Mouse (Mus musculus) kidney, embryonic 15.5 days (tissue): Measurements from ENCODE around the gene Ntsr1. TPM values are rescaled to one million over a fixed set of nuclear protein-coding genes. Genes with fewer than 3 reads are reported as not detected.
A peak's percentile ranks its signal among the peaks of the same experiment; 100 is the strongest.

ENCODE experiments used
- ATAC-seq: fragments of 200-750 bp; cut with Nextera tagmentation; replicated peaks from 2 replicates; pipeline ENCODE4 v1.8.0; 2017; ENCODE audit warnings: moderate TSS enrichment; ENCODE audit not compliant: low FRiP score
- H3K27ac ChIP-seq: fragments of 300-500 bp; sonication (generic); 2 replicates; pipeline ENCODE4 v1.5.1; 2015; ENCODE audit warnings: mild to moderate bottlenecking, inconsistent platforms
- H3K27me3 ChIP-seq: fragments of 300-500 bp; sonication (generic); 2 replicates; pipeline ENCODE4 v1.6.1; 2015; ENCODE audit warnings: inconsistent platforms
- H3K36me3 ChIP-seq: fragments of 300-500 bp; sonication (generic); 2 replicates; pipeline ENCODE4 v1.6.1; 2015; ENCODE audit warnings: inconsistent platforms
- H3K4me1 ChIP-seq: fragments of 300-500 bp; sonication (generic); 2 replicates; pipeline ENCODE4 v1.6.1; 2015; ENCODE audit warnings: inconsistent platforms
- H3K4me2 ChIP-seq: fragments of 300-500 bp; sonication (generic); 2 replicates; pipeline ENCODE4 v1.6.1; 2015; ENCODE audit warnings: moderate library complexity, mild to moderate bottlenecking, inconsistent platforms
- H3K4me3 ChIP-seq: fragments of 300-500 bp; sonication (generic); replicated peaks from 2 replicates; pipeline ENCODE4 v1.5.1; 2015; ENCODE audit warnings: mild to moderate bottlenecking, inconsistent platforms
- H3K9ac ChIP-seq: fragments of 300-500 bp; sonication (generic); 2 replicates; pipeline ENCODE4 v1.6.1; 2015; ENCODE audit warnings: mild to moderate bottlenecking, inconsistent platforms
- H3K9me3 ChIP-seq: fragments of 300-500 bp; sonication (generic); replicated peaks from 2 replicates; pipeline ENCODE4 v1.6.1; 2016; ENCODE audit warnings: inconsistent platforms
- WGBS: fragments of 180-500 bp; shearing (Covaris S2); methylation state at CpG from one replicate; pipeline ENCODE4 v1.1.7; 2015; ENCODE audit warnings: mixed read lengths; 5-methylcytosine and 5-hydroxymethylcytosine counted together
- polyA plus RNA-seq: library from polyadenylated mRNA; unstranded; fragments of >200 nt; fragmentation: Nextera tagmentation; extraction: Ambion mirVana; gene quantifications from 2 replicates; pipeline ENCODE4 v1.2.1, GENCODE M21; 2015

The Ntsr1 gene
- polyA plus RNA-seq, 1 experiment from 2014 or later = 9.7 TPM

- WGBS = 77% methylated on average over 14 of the region's 14 CpGs
- Histone ChIP-seq H3K9me3 (no peaks in the 10 kb centered on the region), H3K36me3 (no peaks in the 10 kb centered on the region), H3K9ac (no peak overlapping the region), H3K27ac (peak overlapping the region; percentile 56), H3K27me3 (no peaks in the 10 kb centered on the region; the same call in 1 of the 2 replicates), H3K4me1 (peaks cover 59% of the 10 kb centered on the region), H3K4me3 (no peak overlapping the region), H3K4me2 (no peak overlapping the region)
- ATAC-seq = no peak
These were observed 8.8 kb downstream of the Ntsr1 start for GRCm38 (mm10) chr2:180508455-180509115.

- Histone ChIP-seq H3K9ac (no peak overlapping the region), H3K27ac (peak overlapping the region; percentile 9), H3K4me2 (no peak overlapping the region), H3K4me1 (peaks cover 65% of the 10 kb centered on the region), H3K27me3 (no peaks in the 10 kb centered on the region; the same call in 1 of the 2 replicates), H3K36me3 (no peaks in the 10 kb centered on the region), H3K4me3 (no peak overlapping the region), H3K9me3 (no peaks in the 10 kb centered on the region)
- no peak for ATAC-seq
- WGBS = 28% methylated on average over 5 of the region's 5 CpGs
These were observed 11.1 kb downstream of the Ntsr1 start for GRCm38 (mm10) chr2:180510867-180511266.

GRCm38 (mm10) chr2:180511875-180512661, 12.3 kb downstream of the Ntsr1 start:
- Histone ChIP-seq H3K4me1 (peaks cover 53% of the 10 kb centered on the region), H3K4me2 (no peak overlapping the region), H3K9me3 (no peaks in the 10 kb centered on the region), H3K36me3 (no peaks in the 10 kb centered on the region), H3K4me3 (no peak overlapping the region), H3K27me3 (no peaks in the 10 kb centered on the region; the same call in 1 of the 2 replicates), H3K9ac (no peak overlapping the region), H3K27ac (peak overlapping the region; percentile 76)
- 27% methylated on average over 13 of the region's 13 CpGs for whole genome bisulfite sequencing
- ATAC-seq = peak; percentile 49; the same call in 1 of the 2 replicates

- H3K4me2 ChIP-seq = no peak overlapping the region
- ATAC-seq = no peak
- H3K4me1 ChIP-seq = peaks cover 49% of the 10 kb centered on the region
- WGBS = 48% methylated on average over 3 of the region's 3 CpGs
- H3K9me3 ChIP-seq = no peaks in the 10 kb centered on the region
- peak overlapping the region; percentile 76 for H3K27ac ChIP-seq
- H3K36me3 ChIP-seq = no peaks in the 10 kb centered on the region
- H3K27me3 ChIP-seq = no peaks in the 10 kb centered on the region; the same call in 1 of the 2 replicates
- no peak overlapping the region for H3K9ac ChIP-seq
- H3K4me3 ChIP-seq = no peak overlapping the region
These were observed 13.2 kb downstream of the Ntsr1 start for GRCm38 (mm10) chr2:180513019-180513418.

- ATAC-seq = no peak
- Histone ChIP-seq H3K27ac (no peak overlapping the region), H3K4me1 (peaks cover 47% of the 10 kb centered on the region), H3K4me3 (no peak overlapping the region), H3K27me3 (no peaks in the 10 kb centered on the region; the same call in 1 of the 2 replicates), H3K4me2 (no peak overlapping the region), H3K9ac (no peak overlapping the region), H3K36me3 (no peaks in the 10 kb centered on the region), H3K9me3 (no peaks in the 10 kb centered on the region)
- WGBS = 41% methylated on average over 4 of the region's 4 CpGs
These were observed 14.1 kb downstream of the Ntsr1 start for GRCm38 (mm10) chr2:180513835-180514234.

- no peak overlapping the region for H3K4me3 ChIP-seq
- H3K27me3 ChIP-seq = no peaks in the 10 kb centered on the region
- H3K9me3 ChIP-seq = no peaks in the 10 kb centered on the region
- ATAC-seq = no peak
- no peak overlapping the region for H3K9ac ChIP-seq
- no peaks in the 10 kb centered on the region for H3K4me1 ChIP-seq
- no peak overlapping the region for H3K4me2 ChIP-seq
- H3K36me3 ChIP-seq = no peaks in the 10 kb centered on the region
- no peak overlapping the region for H3K27ac ChIP-seq
- WGBS = 84% methylated on average over 5 of the region's 5 CpGs
These were observed 21.9 kb downstream of the Ntsr1 start for GRCm38 (mm10) chr2:180521437-180522221.

GRCm38 (mm10) chr2:180522825-180523224, 23.0 kb downstream of the Ntsr1 start:
- Histone ChIP-seq H3K9ac (no peak overlapping the region), H3K27ac (no peak overlapping the region), H3K4me3 (no peak overlapping the region), H3K4me2 (no peak overlapping the region), H3K27me3 (no peaks in the 10 kb centered on the region), H3K4me1 (0 out of 2 replicates have a peak, but pooled peaks cover under 1% of the 10 kb centered on the region), H3K36me3 (no peaks in the 10 kb centered on the region), H3K9me3 (no peaks in the 10 kb centered on the region)
- WGBS = 76% methylated on average over 4 of the region's 4 CpGs
- ATAC-seq = no peak

- ATAC-seq = no peak
These were observed 27.7 kb downstream of the Ntsr1 start for GRCm38 (mm10) chr2:180527447-180527846.

GRCm38 (mm10) chr2:180527883-180528282, 28.1 kb downstream of the Ntsr1 start:
- H3K4me1 ChIP-seq = peaks cover 32% of the 10 kb centered on the region
- 20% methylated on average over 8 of the region's 8 CpGs for WGBS
- H3K4me3 ChIP-seq = no peak overlapping the region
- no peaks in the 10 kb centered on the region for H3K27me3 ChIP-seq
- H3K9me3 ChIP-seq = no peaks in the 10 kb centered on the region
- no peak overlapping the region for H3K9ac ChIP-seq
- no peak overlapping the region for H3K4me2 ChIP-seq
- H3K27ac ChIP-seq = no peak overlapping the region
- H3K36me3 ChIP-seq = no peaks in the 10 kb centered on the region
- ATAC-seq = no peak

More at GRCm38 (mm10) chr2:180527447-180527846, 27.7 kb downstream of the Ntsr1 start:
- Histone ChIP-seq H3K4me2 (no peak overlapping the region), H3K4me1 (peaks cover 32% of the 10 kb centered on the region), H3K9ac (no peak overlapping the region), H3K27ac (no peak overlapping the region), H3K4me3 (no peak overlapping the region), H3K9me3 (no peaks in the 10 kb centered on the region), H3K36me3 (no peaks in the 10 kb centered on the region), H3K27me3 (no peaks in the 10 kb centered on the region)
- WGBS = 58% methylated on average over 7 of the region's 7 CpGs

- Histone ChIP-seq H3K27me3 (no peaks in the 10 kb centered on the region), H3K9ac (no peak overlapping the region), H3K4me1 (peaks cover 32% of the 10 kb centered on the region), H3K4me2 (peak overlapping the region; percentile 21; the same call in 1 of the 2 replicates), H3K9me3 (no peaks in the 10 kb centered on the region), H3K36me3 (no peaks in the 10 kb centered on the region), H3K27ac (0 out of 2 replicates have a peak overlapping the region, but pooled peaks have one; percentile 22), H3K4me3 (no peak overlapping the region)
- WGBS = 28% methylated on average over 7 of the region's 7 CpGs
- ATAC-seq = peak; percentile 66
These were observed 30.4 kb downstream of the Ntsr1 start for GRCm38 (mm10) chr2:180530130-180530529.

- peak overlapping the region; percentile 21; the same call in 1 of the 2 replicates for H3K4me2 ChIP-seq
- no peaks in the 10 kb centered on the region for H3K9me3 ChIP-seq
- no peak overlapping the region for H3K4me3 ChIP-seq
- 35% methylated on average over 3 of the region's 3 CpGs for WGBS
- no peak overlapping the region for H3K9ac ChIP-seq
- no peaks in the 10 kb centered on the region for H3K27me3 ChIP-seq
- ATAC-seq = peak; percentile 10; the same call in 1 of the 2 replicates
- H3K36me3 ChIP-seq = no peaks in the 10 kb centered on the region
- H3K27ac ChIP-seq = 0 out of 2 replicates have a peak overlapping the region, but pooled peaks have one; percentile 22
- peaks cover 32% of the 10 kb centered on the region for H3K4me1 ChIP-seq
These were observed 30.8 kb downstream of the Ntsr1 start for GRCm38 (mm10) chr2:180530584-180530983.
